Mouse (Mus musculus): ENCODE data around the gene Stk39. TPM values are rescaled to one million over a fixed set of nuclear protein-coding genes. Genes with fewer than 3 reads are reported as not detected.

The Stk39 gene
- polyA plus RNA-seq, 1 experiment from 2014 or later = 27.3 TPM

DNA sequence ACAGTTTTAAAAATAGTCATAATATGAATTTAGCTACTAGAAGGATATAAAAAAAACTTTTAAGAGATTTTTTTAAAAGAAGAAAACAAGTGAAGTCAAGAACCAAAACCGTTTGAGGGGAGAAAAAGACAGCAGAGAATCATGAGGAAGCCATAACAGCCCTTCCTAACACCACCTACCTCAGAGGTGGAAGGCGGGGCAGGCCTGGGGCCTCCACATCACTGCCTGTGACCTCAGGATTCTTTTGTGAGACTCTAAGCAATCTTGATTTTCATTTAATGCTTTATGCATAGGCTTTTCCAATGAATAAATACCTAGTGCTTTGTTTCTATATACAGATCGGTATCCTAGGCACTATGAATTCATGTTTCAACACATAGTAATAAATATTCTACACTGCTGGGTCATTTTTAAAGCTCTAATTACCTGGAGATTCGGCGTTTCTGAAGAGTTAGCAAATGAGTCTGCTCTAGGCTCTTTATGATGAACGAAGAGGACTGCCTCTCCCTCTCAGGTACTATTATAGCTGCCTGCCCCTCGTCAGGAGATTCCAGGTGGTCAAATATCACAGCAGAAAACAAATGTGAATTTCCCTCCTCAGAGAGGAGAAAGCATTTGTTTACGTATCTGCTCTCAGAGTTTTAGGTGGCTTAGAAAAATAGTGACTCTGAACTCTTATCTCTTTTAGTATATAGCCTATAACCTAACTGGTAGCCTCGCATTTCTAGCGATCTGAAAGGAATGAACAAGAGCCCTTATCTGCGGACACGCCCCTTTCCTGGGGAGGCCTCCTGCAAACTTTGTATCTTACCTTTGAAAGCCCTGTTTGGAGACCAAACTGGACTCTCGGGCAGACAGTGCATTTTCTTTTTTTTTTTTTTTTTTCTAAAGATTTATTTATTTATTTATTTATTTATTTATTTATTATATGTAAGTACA, 78.2 kb downstream of the Stk39 start:
- H3K9ac ChIP-seq (replicated peaks) = no peak overlapping the region
- WGBS = 78% methylated on average over 13 of the region's 13 CpGs
- 0 out of 2 replicates have a peak, but pooled peaks cover 3% of the 10 kb centered on the region for H3K36me3 ChIP-seq
- no peak overlapping the region for H3K27ac ChIP-seq (replicated peaks)
- no peak overlapping the region for H3K4me3 ChIP-seq (replicated peaks)
- H3K4me1 ChIP-seq = no peaks in the 10 kb centered on the region
- ATAC-seq (ENCODE audit: low FRiP score) = no peak
- no peaks in the 10 kb centered on the region for H3K27me3 ChIP-seq (replicated peaks)
- H3K9me3 ChIP-seq (replicated peaks) = no peaks in the 10 kb centered on the region
- no peak overlapping the region for H3K4me2 ChIP-seq

DNA sequence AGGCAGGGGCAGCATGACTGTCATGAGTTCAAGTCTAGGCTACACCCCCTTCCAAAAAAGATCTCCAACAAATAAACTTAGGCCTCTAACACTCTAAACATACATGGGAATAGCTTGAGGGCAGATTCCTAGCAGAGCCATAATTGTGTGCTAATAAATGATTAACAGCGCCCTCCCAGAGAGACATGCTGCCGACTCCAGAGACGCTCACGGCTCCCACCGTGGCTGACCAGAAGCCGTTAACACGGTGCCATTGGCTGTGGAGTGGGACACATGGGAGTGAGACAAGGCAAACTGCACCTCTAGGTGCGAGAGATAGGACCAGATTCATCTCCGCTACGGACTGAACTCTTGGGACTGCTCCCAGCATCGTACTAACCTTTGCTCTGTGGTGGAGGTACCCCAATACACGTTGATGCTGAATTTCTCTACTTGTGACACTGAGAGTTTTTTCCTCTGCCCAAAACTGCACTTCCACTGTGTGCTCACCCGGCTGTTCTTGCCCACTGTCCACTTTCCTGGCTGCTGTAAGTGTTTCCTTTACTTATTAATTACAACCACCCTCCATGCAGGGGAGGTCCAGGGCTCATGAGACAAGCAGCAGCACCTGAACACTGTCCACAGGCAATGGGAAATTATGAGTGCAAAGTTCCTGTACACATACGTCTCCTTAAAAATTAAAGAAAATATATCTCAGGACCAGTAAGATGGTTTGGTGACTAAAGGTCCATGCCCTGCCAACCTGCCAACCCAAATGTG, 84.1 kb downstream of the Stk39 start:
- Histone ChIP-seq H3K4me2 (no peak overlapping the region), H3K27me3 (replicated peaks) (no peaks in the 10 kb centered on the region), H3K9ac (replicated peaks) (no peak overlapping the region), H3K27ac (replicated peaks) (no peak overlapping the region), H3K4me1 (no peaks in the 10 kb centered on the region), H3K4me3 (replicated peaks) (no peak overlapping the region), H3K9me3 (replicated peaks) (no peaks in the 10 kb centered on the region), H3K36me3 (peaks cover 3% of the 10 kb centered on the region; the same call in 1 of the 2 replicates)
- 74% methylated on average over 14 of the region's 14 CpGs for WGBS
- ATAC-seq (ENCODE audit: low FRiP score) = no peak

DNA sequence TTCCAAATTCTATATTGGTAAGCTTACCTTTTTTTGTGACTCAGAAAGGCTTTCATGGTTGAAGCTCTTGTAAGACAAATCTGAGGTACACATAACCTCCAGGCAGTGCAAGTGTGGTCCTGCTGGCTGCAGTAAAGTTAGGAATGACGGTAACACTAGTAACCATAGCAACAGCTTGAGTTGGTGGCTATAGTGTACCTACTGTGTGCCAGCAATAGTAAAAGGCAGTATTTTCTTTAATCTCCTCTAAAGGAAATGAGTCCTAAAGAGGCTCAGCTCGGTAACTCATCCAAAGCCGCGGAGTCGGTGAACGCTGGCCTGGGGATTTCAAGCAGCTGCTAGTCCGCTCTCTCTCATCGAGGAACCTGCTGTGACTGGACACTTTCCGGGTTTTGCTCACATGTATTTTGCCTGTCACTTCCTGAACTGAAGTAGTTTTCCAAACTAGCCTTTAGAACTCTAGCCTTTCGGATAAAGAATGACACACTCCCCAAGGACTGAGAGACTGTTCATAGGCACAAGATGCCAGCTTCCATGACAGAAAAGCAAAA, 85.7 kb downstream of the Stk39 start:
- no peak overlapping the region for H3K27ac ChIP-seq (replicated peaks)
- H3K9ac ChIP-seq (replicated peaks) = no peak overlapping the region
- peaks cover 3% of the 10 kb centered on the region; the same call in 1 of the 2 replicates for H3K36me3 ChIP-seq
- ATAC-seq (ENCODE audit: low FRiP score) = no peak
- H3K4me2 ChIP-seq = no peak overlapping the region
- H3K4me3 ChIP-seq (replicated peaks) = no peak overlapping the region
- 25% methylated on average over 10 of the region's 10 CpGs for WGBS
- no peaks in the 10 kb centered on the region for H3K27me3 ChIP-seq (replicated peaks)
- no peaks in the 10 kb centered on the region for H3K4me1 ChIP-seq
- H3K9me3 ChIP-seq (replicated peaks) = no peaks in the 10 kb centered on the region

DNA sequence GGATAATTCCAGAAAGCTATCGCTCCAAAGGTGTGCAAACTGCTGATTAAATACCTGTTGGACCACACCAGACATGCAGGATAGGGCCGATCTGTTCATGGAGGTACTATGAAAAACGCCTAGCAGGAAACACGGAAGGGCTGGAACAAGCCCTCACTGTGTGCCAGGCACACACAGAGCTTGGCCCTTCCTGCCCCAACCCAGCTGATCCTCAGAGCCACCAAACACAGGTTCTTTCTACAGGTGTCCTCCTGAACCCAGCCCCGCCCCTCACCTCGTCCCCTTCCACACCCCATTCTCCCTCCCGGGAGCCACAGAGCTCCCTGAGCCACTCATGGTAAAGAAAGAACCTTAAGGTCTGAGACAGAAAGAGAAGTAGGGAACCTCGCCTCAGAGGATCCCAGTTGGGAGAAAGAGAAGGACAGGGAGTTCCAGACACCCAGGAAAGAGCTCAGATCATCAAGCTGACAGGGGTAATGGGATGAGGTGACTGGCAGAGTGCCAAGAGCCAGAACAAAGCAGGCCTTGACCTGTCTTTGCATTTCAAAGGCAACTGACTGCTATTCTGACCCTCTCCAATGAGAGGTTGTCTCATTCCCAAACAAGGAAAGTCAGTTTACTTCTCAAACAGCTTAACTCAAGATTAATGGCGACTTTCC, 86.3 kb downstream of the Stk39 start:
- H3K9me3 ChIP-seq (replicated peaks) = no peaks in the 10 kb centered on the region
- H3K36me3 ChIP-seq = peaks cover 3% of the 10 kb centered on the region; the same call in 1 of the 2 replicates
- H3K27ac ChIP-seq (replicated peaks) = no peak overlapping the region
- no peak overlapping the region for H3K4me3 ChIP-seq (replicated peaks)
- H3K4me1 ChIP-seq = 0 out of 2 replicates have a peak, but pooled peaks cover 3% of the 10 kb centered on the region
- no peaks in the 10 kb centered on the region for H3K27me3 ChIP-seq (replicated peaks)
- no peak overlapping the region for H3K9ac ChIP-seq (replicated peaks)
- no peak for ATAC-seq (ENCODE audit: low FRiP score)
- 70% methylated on average over 9 of the region's 9 CpGs for WGBS
- no peak overlapping the region for H3K4me2 ChIP-seq

DNA sequence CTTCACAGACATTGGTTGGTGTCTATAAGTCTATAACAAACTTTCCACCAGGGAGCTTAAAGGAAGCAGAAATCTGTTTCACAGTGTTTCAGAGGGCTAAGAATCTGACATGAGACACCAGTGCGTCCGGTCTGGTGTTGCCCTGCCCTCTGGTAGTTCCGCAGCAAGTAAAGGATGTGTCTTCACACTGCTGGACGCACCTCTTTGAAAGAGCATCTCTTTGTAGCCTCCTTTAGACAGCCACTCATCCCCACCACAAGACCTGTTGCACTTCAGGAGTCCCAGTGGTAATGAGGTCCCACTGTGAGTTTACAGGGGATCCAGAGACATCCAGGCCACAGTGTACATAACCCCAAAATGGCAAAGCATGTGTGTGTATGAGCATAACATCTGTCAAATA, 88.1 kb downstream of the Stk39 start:
- WGBS = 87% methylated on average over 4 of the region's 4 CpGs

DNA sequence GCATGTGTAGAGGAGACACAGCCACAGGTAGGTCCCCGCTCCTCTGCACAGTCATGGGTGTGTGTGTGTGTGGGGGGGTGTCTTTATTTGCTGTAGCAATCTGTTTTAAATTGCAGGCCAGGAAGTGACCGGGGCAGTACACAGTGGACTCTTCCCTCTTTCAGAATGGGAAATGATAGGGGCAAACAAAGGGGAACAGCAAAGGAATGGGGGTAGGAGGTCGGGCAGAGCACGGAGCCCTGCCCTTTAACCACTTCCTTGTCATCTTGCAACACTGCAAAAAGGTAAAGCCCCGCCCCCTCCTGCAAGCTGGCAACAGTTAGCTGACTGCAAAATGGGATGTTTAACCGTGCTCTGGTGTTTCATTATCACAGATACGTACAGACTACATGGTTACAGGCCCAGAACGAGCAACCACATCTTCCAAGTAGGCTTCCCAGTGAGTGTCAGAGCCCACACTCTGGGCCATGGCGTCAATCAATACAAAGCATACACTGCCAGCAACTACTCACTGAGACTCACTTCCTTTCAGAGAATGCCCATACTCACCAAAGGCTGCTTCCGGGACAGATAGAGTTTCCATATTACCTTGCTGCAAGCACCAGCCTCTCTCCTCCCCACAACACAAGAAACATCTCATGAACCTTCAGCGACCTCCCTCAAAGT, 89.5 kb downstream of the Stk39 start:
- Histone ChIP-seq H3K27me3 (replicated peaks) (no peaks in the 10 kb centered on the region), H3K4me1 (peaks cover 8% of the 10 kb centered on the region), H3K4me3 (replicated peaks) (no peak overlapping the region), H3K9me3 (replicated peaks) (no peaks in the 10 kb centered on the region), H3K27ac (replicated peaks) (no peak overlapping the region), H3K36me3 (no peaks in the 10 kb centered on the region; the same call in 1 of the 2 replicates), H3K4me2 (no peak overlapping the region), H3K9ac (replicated peaks) (no peak overlapping the region)
- ATAC-seq (ENCODE audit: low FRiP score) = no peak
- WGBS = 59% methylated on average over 11 of the region's 11 CpGs

More for the DNA sequence above, 88.1 kb downstream of the Stk39 start:
- Histone ChIP-seq H3K4me2 (no peak overlapping the region), H3K27me3 (replicated peaks) (no peaks in the 10 kb centered on the region), H3K36me3 (no peaks in the 10 kb centered on the region; the same call in 1 of the 2 replicates), H3K9me3 (replicated peaks) (no peaks in the 10 kb centered on the region), H3K27ac (replicated peaks) (no peak overlapping the region), H3K9ac (replicated peaks) (no peak overlapping the region), H3K4me3 (replicated peaks) (no peak overlapping the region), H3K4me1 (peaks cover 8% of the 10 kb centered on the region)
- ATAC-seq (ENCODE audit: low FRiP score) = no peak

DNA sequence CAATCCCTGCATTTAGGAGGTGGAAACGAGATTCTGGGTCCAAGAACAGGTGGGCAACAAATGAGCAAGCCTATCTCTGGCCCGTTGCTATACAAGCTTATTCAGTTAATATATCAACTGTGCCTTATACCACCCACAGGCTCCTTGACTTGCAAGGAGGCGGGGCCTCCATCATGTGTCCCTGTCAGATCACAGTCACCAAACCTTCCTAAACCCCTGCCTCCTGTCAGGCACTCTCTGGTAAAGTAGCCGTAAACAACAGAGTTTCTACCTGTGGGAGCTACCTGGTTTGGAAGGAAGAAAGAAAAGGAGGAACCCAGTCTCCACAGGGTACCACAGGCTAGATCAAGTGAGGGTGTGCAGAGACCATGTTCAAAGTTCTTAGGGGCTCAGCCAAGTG, 90.2 kb downstream of the Stk39 start:
- Histone ChIP-seq H3K27me3 (replicated peaks) (no peaks in the 10 kb centered on the region), H3K36me3 (no peaks in the 10 kb centered on the region; the same call in 1 of the 2 replicates), H3K4me1 (peaks cover 8% of the 10 kb centered on the region), H3K4me3 (replicated peaks) (no peak overlapping the region), H3K9me3 (replicated peaks) (no peaks in the 10 kb centered on the region), H3K9ac (replicated peaks) (no peak overlapping the region), H3K4me2 (no peak overlapping the region), H3K27ac (replicated peaks) (no peak overlapping the region)
- ATAC-seq (ENCODE audit: low FRiP score) = no peak
- 78% methylated on average over 4 of the region's 4 CpGs for WGBS

DNA sequence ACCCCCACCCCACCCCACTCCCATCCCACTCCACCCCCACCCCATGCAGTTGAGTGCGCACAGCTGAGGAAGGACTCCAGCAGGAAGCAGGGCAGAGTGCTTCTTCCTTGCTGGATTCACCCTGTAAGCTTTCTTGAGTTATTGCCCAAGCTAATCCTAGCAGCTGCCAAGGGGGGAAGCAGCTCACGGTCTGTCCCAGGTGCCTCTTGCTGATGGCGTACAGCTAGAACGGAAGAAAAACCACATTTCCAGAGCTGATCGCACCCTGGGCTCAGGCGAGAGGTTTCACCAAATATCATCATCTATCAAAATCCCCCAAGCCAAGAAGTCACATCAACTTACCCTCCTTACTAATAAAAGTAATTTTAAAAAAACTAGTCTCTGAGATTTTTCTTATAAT, 90.9 kb downstream of the Stk39 start:
- no peak for ATAC-seq (ENCODE audit: low FRiP score)
- Histone ChIP-seq H3K27me3 (replicated peaks) (no peaks in the 10 kb centered on the region), H3K27ac (replicated peaks) (no peak overlapping the region), H3K9me3 (replicated peaks) (no peaks in the 10 kb centered on the region), H3K4me1 (peaks cover 8% of the 10 kb centered on the region), H3K4me3 (replicated peaks) (no peak overlapping the region), H3K36me3 (no peaks in the 10 kb centered on the region; the same call in 1 of the 2 replicates), H3K4me2 (no peak overlapping the region), H3K9ac (replicated peaks) (no peak overlapping the region)
- 43% methylated on average over 6 of the region's 6 CpGs for WGBS

DNA sequence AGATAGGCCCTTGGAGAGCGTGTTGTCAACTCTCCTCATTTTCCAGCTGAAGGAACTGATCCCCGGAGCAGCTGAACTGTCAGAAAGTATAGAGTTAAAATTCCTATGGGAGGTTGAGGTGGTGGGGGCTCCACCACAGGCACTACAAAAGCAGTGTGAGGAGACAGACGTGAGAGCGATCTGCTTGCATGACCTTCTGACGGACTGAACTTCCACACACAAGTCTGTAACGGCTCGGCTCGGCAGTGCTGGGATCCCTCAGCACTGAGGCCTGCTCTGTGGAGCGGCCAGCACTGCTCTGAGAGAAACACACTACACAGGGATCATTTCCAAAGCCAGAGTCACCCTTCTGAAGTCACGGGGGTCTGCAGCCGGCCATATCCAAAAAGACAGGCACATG, 92.4 kb downstream of the Stk39 start:
- H3K36me3 ChIP-seq = no peaks in the 10 kb centered on the region
- H3K9ac ChIP-seq (replicated peaks) = no peak overlapping the region
- WGBS = 50% methylated on average over 11 of the region's 11 CpGs
- H3K27ac ChIP-seq (replicated peaks) = no peak overlapping the region
- ATAC-seq (ENCODE audit: low FRiP score) = no peak
- H3K4me2 ChIP-seq = no peak overlapping the region
- no peaks in the 10 kb centered on the region for H3K9me3 ChIP-seq (replicated peaks)
- H3K4me1 ChIP-seq = peaks cover 8% of the 10 kb centered on the region
- H3K4me3 ChIP-seq (replicated peaks) = no peak overlapping the region
- no peaks in the 10 kb centered on the region for H3K27me3 ChIP-seq (replicated peaks)

DNA sequence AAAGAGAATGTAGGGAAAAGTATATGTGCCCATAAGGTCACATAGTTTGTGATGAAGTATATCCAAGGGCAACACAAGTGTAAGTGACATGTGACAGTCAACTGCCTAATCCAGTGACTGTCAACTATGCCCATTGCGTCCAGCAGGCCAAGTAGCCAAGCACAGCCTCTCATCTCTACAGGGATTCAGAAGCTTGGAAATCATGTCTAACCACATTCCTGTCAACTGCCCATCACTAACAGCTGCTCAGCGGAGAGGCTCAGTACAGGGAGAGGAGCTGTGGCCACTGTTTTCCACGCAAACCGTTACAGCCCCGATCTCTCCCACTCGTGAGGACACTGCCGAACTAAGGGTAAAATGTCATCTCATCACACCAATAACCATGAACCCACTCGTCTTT, 93.7 kb downstream of the Stk39 start:
- Histone ChIP-seq H3K4me1 (peaks cover 8% of the 10 kb centered on the region), H3K36me3 (no peaks in the 10 kb centered on the region), H3K27ac (replicated peaks) (no peak overlapping the region), H3K9me3 (replicated peaks) (no peaks in the 10 kb centered on the region), H3K9ac (replicated peaks) (no peak overlapping the region), H3K4me3 (replicated peaks) (no peak overlapping the region), H3K27me3 (replicated peaks) (no peaks in the 10 kb centered on the region), H3K4me2 (no peak overlapping the region)
- ATAC-seq (ENCODE audit: low FRiP score) = no peak
- 91% methylated on average over 8 of the region's 8 CpGs for WGBS

DNA sequence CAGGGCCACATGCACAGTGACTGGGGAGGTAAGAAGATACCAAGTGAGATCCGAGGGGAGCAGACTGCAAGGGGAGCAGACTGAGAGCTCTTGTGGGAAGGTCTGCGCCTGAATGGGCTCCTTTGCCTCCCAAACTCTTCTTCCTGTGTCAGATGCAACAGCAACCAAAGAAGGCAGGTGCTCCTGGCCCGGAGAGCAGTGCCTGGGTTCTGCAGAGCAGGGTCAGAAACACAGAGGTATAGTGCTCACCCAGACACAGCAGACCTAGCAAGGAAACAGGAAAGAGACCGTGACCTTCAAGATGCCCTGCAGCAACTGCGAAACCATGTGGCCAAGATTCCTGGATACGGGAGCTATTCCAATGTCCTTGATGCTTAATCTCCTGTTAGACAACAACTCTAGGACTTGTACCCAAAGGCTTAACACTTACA, 94.8 kb downstream of the Stk39 start:
- H3K4me1 ChIP-seq = peaks cover 8% of the 10 kb centered on the region
- H3K9ac ChIP-seq (replicated peaks) = no peak overlapping the region
- H3K36me3 ChIP-seq = no peaks in the 10 kb centered on the region
- no peak overlapping the region for H3K27ac ChIP-seq (replicated peaks)
- H3K4me2 ChIP-seq = no peak overlapping the region
- 87% methylated on average over 6 of the region's 6 CpGs for WGBS
- H3K4me3 ChIP-seq (replicated peaks) = no peak overlapping the region
- no peaks in the 10 kb centered on the region for H3K27me3 ChIP-seq (replicated peaks)
- ATAC-seq (ENCODE audit: low FRiP score) = no peak
- no peaks in the 10 kb centered on the region for H3K9me3 ChIP-seq (replicated peaks)
